ENCODE assay signal across 8 mouse cellular contexts in genomic region chr9:32709764-32710734, GRCm38 (mm10).
DNase-seq lines count a peak whose midpoint lies in the region; ATAC-seq and TF ChIP-seq lines count a peak whose summit lies in the region.
"Had no signal": no experiment of that assay in that cellular context is flagged by ENCODE, and none has a peak within 500 bp of the region (broad histone marks: within the 10 kb centered on the region; RNA-seq: fewer than 3 reads in every experiment).

No protein-coding gene starts in this region.

- no peak for DNase-seq in lung, adult 18-20 months
- DNase-seq in T-cell, adult 2 months (ENCODE audit: low spot score) = peak; percentile 66
- peak; percentile 86 for DNase-seq in induced T-regulatory cell, adult 2 months (ENCODE audit: low read depth)
- no peak for DNase-seq in frontal cortex, adult 2 months (ENCODE audit: extremely low spot score in 1 of 2, low spot score in 1 of 2)
- no peak for DNase-seq in gastrocnemius, postnatal 36 days

- TF ChIP-seq CTCF in small intestine, adult 2 months (IDR thresholded peaks at IDR 0.05; ENCODE audit: extremely low read depth, insufficient read length, insufficient replicate concordance, low read depth, low read length) = no peak

- no peak overlapping the region for H3K4me3 ChIP-seq in lung, embryonic 16.5 days (ENCODE audit: low read length)
- no peak overlapping the region for H3K4me3 ChIP-seq in small intestine, adult 2 months (ENCODE audit: low read depth, low read length)
- H3K4me3 ChIP-seq: neural tube, embryonic 12.5 days had no signal

- H3K4me1 ChIP-seq in lung, embryonic 16.5 days (replicated peaks; ENCODE audit: control insufficient read depth, insufficient read depth, low read length) = peaks cover 89% of the 10 kb centered on the region
- peaks cover 14% of the 10 kb centered on the region for H3K4me1 ChIP-seq in small intestine, adult 2 months (ENCODE audit: control insufficient read depth, insufficient read depth, insufficient read length, low read length)

- no peaks in the 10 kb centered on the region for H3K27me3 ChIP-seq in lung, embryonic 16.5 days (ENCODE audit: control insufficient read depth, insufficient read depth, low read depth, low read length)
- no peaks in the 10 kb centered on the region for H3K27me3 ChIP-seq in small intestine, adult 2 months (ENCODE audit: control insufficient read depth, insufficient read depth, low read length)

- intact Hi-C loops in gastrocnemius, postnatal 36 days (cut with DNase I) = no loop called here

- no peak for TF ChIP-seq POLR2A in small intestine, adult 2 months (IDR thresholded peaks at IDR 0.05; ENCODE audit: low read depth, low read length)

- H3K4me2 ChIP-seq in lung, embryonic 16.5 days (ENCODE audit: low read depth, low read length) = 0 out of 2 replicates have a peak overlapping the region, but pooled peaks have one; percentile 26
- H3K4me2 ChIP-seq: neural tube, embryonic 12.5 days had no signal

- WGBS in lung, embryonic 16.5 days = 55% methylated on average over 17 of the region's 17 CpGs
- 59% methylated on average over 17 of the region's 17 CpGs for WGBS in small intestine, adult 2 months

- peak overlapping the region; percentile 5; the same call in 1 of the 2 replicates for H3K9ac ChIP-seq in lung, embryonic 16.5 days (ENCODE audit: low read length)
- H3K9ac ChIP-seq: neural tube, embryonic 12.5 days had no signal

- H3K27ac ChIP-seq in lung, embryonic 16.5 days (ENCODE audit: low read length) = peak overlapping the region; percentile 21
- H3K27ac ChIP-seq in small intestine, adult 2 months (ENCODE audit: insufficient read depth, low read depth, low read length) = peak overlapping the region; percentile 52
- H3K27ac ChIP-seq: neural tube, embryonic 12.5 days had no signal

- ATAC-seq in lung, embryonic 16.5 days (ENCODE audit: low read depth) = no peak

- H3K36me3 ChIP-seq in lung, embryonic 16.5 days (ENCODE audit: control insufficient read depth, insufficient read depth, low read length) = no peaks in the 10 kb centered on the region
- H3K36me3 ChIP-seq in small intestine, adult 2 months (ENCODE audit: control insufficient read depth, insufficient read depth, low read length) = no peaks in the 10 kb centered on the region
- H3K36me3 ChIP-seq: neural tube, embryonic 12.5 days had no signal

- no peaks in the 10 kb centered on the region for H3K9me3 ChIP-seq in lung, embryonic 16.5 days (ENCODE audit: control insufficient read depth, low read length)

Comparison
In these comparisons a context has a peak if more than half of its experiments do, and no peak if none do; other contexts are left out.
1. DNase-seq: peak in T-cell, adult 2 months (single experiment) and induced T-regulatory cell, adult 2 months (single experiment); none in lung, adult 18-20 months (0 of 2), frontal cortex, adult 2 months (0 of 2) and gastrocnemius, postnatal 36 days (0 of 2).